Mouse (Mus musculus) heart, embryonic 16.5 days (tissue): ENCODE measurements around the gene Wasf2. TPM values are rescaled to one million over a fixed set of nuclear protein-coding genes. Genes with fewer than 3 reads are reported as not detected.

Experiments
- ATAC-seq: fragments of 200-750 bp; cut with Nextera tagmentation; replicated peaks from 2 replicates; pipeline ENCODE4 v1.8.0; 2017; ENCODE audit warnings: moderate number of reproducible peaks; ENCODE audit not compliant: insufficient read depth, low FRiP score; ENCODE audit errors: extremely low read depth
- H3K27ac ChIP-seq: fragments of 300-500 bp; sonication (generic); 2 replicates; pipeline ENCODE4 v1.5.1; 2014; ENCODE audit warnings: mild to moderate bottlenecking, low read length, control low read depth, moderate library complexity
- H3K27me3 ChIP-seq: fragments of 300-500 bp; sonication (generic); 2 replicates; pipeline ENCODE4 v1.6.1; 2014; ENCODE audit warnings: low read length, mixed read lengths; ENCODE audit not compliant: control insufficient read depth, insufficient read depth
- H3K36me3 ChIP-seq: fragments of 300-500 bp; sonication (generic); 2 replicates; pipeline ENCODE4 v1.6.1; 2014; ENCODE audit not compliant: control insufficient read depth, insufficient read depth
- H3K4me1 ChIP-seq: fragments of 300-500 bp; sonication (generic); 2 replicates; pipeline ENCODE4 v1.6.1; 2014; ENCODE audit warnings: low read length, mixed read lengths; ENCODE audit not compliant: control insufficient read depth, insufficient read depth
- H3K4me2 ChIP-seq: fragments of 300-500 bp; sonication (generic); 2 replicates; pipeline ENCODE4 v1.6.1; 2014; ENCODE audit warnings: low read depth, mild to moderate bottlenecking, control low read depth, low read length
- H3K4me3 ChIP-seq: fragments of 300-500 bp; sonication (generic); 2 replicates; pipeline ENCODE4 v1.5.1; 2014; ENCODE audit warnings: mild to moderate bottlenecking, control low read depth, low read length
- H3K9ac ChIP-seq: fragments of 300-500 bp; sonication (generic); 2 replicates; pipeline ENCODE4 v1.6.1; 2014; ENCODE audit warnings: low read length, control low read depth
- H3K9me3 ChIP-seq: fragments of 300-500 bp; sonication (generic); replicated peaks from 2 replicates; pipeline ENCODE4 v1.6.1; 2016; ENCODE audit warnings: low read length; ENCODE audit not compliant: control insufficient read depth
- WGBS: fragments of 180-500 bp; shearing (Covaris S2); extraction: QIAGEN DNeasy Blood & Tissue Kit; methylation state at CpG from one replicate; pipeline ENCODE4 v1.1.7; 2014; 5-methylcytosine and 5-hydroxymethylcytosine counted together
- polyA plus RNA-seq: library from polyadenylated mRNA; unstranded; fragments of >200 nt; fragmentation: Nextera tagmentation; extraction: Ambion mirVana; gene quantifications from 2 replicates; pipeline ENCODE4 v1.2.1, GENCODE M21; 2015

Wasf2 gene
- polyA plus RNA-seq, 1 experiment from 2014 or later = 45.0 TPM

GRCm38 (mm10) chr4:133204379-133204778 lies 74.1 kb downstream of the Wasf2 start:
- Histone ChIP-seq H3K9ac (peak overlapping the region; percentile 59), H3K4me3 (no peak overlapping the region), H3K36me3 (no peaks in the 10 kb centered on the region; the same call in 1 of the 2 replicates), H3K4me2 (peak overlapping the region; percentile 19), H3K27me3 (no peaks in the 10 kb centered on the region), H3K27ac (peak overlapping the region; percentile 59), H3K9me3 (no peaks in the 10 kb centered on the region), H3K4me1 (peaks cover 27% of the 10 kb centered on the region)
- peak; percentile 33; the same call in 1 of the 2 replicates for ATAC-seq
- WGBS = 31% methylated on average over 7 of the region's 7 CpGs

GRCm38 (mm10) chr4:133209366-133209765 lies 79.1 kb downstream of the Wasf2 start:
- Histone ChIP-seq H3K4me3 (no peak overlapping the region), H3K4me2 (no peak overlapping the region), H3K36me3 (no peaks in the 10 kb centered on the region), H3K4me1 (peaks cover 16% of the 10 kb centered on the region), H3K27me3 (peaks cover 12% of the 10 kb centered on the region), H3K9ac (no peak overlapping the region), H3K9me3 (no peaks in the 10 kb centered on the region), H3K27ac (no peak overlapping the region)
- 2% methylated on average over 11 of the region's 11 CpGs for WGBS
- ATAC-seq = no peak

DNA sequence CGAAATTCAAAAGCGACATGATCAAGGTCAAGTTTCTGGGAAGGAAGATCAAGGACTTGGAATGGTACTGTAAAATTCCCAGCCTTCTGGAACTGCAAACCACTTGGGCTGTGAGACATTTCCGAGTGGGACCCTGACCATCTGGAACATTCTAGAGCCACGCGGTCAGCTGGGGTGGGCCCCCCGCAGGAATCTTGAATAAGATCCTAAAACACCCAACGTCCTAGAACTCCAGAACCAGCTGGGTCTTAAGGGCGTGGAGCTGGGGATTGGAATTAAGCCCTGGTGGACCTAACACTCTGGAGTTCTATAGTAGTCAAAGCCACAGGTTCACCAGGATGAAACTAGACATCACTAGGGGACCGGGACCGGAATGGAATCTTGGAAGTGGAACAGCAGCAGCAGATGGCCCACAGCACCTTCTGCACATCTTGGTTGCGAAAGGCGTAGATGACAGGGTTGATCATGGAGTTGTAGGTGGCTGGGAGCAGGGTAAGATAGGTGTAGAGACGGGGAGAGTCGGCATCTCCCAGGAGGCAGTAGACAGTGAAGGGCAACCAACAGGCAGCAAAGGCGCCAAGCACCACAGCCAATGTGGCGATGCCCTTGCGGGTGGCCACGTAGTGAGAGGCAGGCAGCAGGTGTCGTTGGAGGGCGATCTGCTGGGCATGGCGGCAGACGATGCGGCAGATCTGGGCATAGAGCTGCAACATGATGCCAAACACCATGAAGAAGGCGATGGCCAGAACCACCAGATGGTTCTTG lies 79.9 kb downstream of the Wasf2 start:
- Histone ChIP-seq H3K27me3 (peaks cover 13% of the 10 kb centered on the region), H3K4me2 (no peak overlapping the region), H3K27ac (no peak overlapping the region), H3K36me3 (no peaks in the 10 kb centered on the region), H3K4me1 (peaks cover 11% of the 10 kb centered on the region), H3K4me3 (no peak overlapping the region), H3K9me3 (no peaks in the 10 kb centered on the region), H3K9ac (no peak overlapping the region)
- WGBS = 89% methylated on average over 24 of the region's 24 CpGs
- ATAC-seq = no peak

DNA sequence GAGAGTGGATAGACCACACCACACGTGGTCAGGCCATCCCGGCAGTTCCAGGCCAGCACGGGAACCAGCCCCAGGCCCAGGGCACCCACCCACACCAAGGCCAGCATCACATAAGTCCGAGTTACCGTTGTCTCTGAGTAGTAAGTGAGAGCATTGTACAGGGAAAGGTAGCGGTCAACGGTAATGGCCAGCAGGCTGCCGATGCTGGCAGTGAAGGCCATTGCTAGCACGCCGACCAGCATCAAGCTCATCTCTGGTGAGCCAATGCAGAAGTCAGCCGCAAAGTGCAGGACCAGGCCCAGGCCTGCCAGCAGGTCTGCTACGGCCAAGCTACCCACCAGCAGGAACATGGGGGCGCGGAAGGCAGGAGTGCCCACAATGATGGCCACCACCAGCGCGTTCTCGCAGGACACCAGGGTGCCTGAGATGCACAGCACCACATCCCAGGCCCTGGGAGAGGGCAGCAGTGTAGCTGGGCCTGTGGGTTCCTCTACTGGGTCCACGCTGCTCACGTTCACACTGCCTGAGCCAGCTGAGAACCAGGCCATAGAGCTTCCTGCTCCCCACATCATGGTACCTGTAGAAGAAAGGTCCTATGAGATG lies 80.6 kb downstream of the Wasf2 start:
- H3K4me3 ChIP-seq = no peak overlapping the region
- H3K9ac ChIP-seq = no peak overlapping the region
- no peaks in the 10 kb centered on the region for H3K36me3 ChIP-seq
- no peak for ATAC-seq
- 92% methylated on average over 19 of the region's 19 CpGs for WGBS
- H3K9me3 ChIP-seq = no peaks in the 10 kb centered on the region
- no peak overlapping the region for H3K27ac ChIP-seq
- peaks cover 11% of the 10 kb centered on the region for H3K4me1 ChIP-seq
- H3K27me3 ChIP-seq = peaks cover 13% of the 10 kb centered on the region
- no peak overlapping the region for H3K4me2 ChIP-seq

- no peaks in the 10 kb centered on the region for H3K36me3 ChIP-seq
- no peak within 1 kb of the TSS for H3K27ac ChIP-seq
- peaks cover 13% of the 10 kb centered on the region for H3K27me3 ChIP-seq
- peak; percentile 30 for ATAC-seq
- peak within 1 kb of the TSS; percentile 89 for H3K4me2 ChIP-seq
- WGBS = 2% methylated on average over 52 of the region's 52 CpGs
- no peaks in the 10 kb centered on the region for H3K9me3 ChIP-seq
- peak within 1 kb of the TSS; percentile 68 for H3K9ac ChIP-seq
- H3K4me1 ChIP-seq = peaks cover 11% of the 10 kb centered on the region
- peak within 1 kb of the TSS; percentile 70 for H3K4me3 ChIP-seq
Measured at GRCm38 (mm10) chr4:133211751-133212561, 81.7 kb downstream of the Wasf2 start, which contains the start of the genes Cd164l2 and Gpr3. TSS of gene Cd164l2 (plus strand) at chr4:133212131. TSS of gene Gpr3 (minus strand) at chr4:133212536.

GRCm38 (mm10) chr4:133212562-133213267 lies 82.4 kb downstream of the Wasf2 start:
- Histone ChIP-seq H3K4me1 (peaks cover 11% of the 10 kb centered on the region), H3K9ac (peak overlapping the region; percentile 68), H3K27me3 (peaks cover 13% of the 10 kb centered on the region), H3K9me3 (no peaks in the 10 kb centered on the region), H3K36me3 (no peaks in the 10 kb centered on the region), H3K4me2 (peak overlapping the region; percentile 89), H3K4me3 (peak overlapping the region; percentile 70), H3K27ac (no peak overlapping the region)
- ATAC-seq = peak; percentile 86
- 2% methylated on average over 44 of the region's 44 CpGs for WGBS

GRCm38 (mm10) chr4:133213268-133213590 lies 82.9 kb downstream of the Wasf2 start:
- peak overlapping the region; percentile 70; the same call in 1 of the 2 replicates for H3K4me3 ChIP-seq
- no peak for ATAC-seq
- H3K4me1 ChIP-seq = peaks cover 11% of the 10 kb centered on the region
- H3K27me3 ChIP-seq = peaks cover 15% of the 10 kb centered on the region
- no peak overlapping the region for H3K27ac ChIP-seq
- 4% methylated on average over 9 of the region's 9 CpGs for WGBS
- peak overlapping the region; percentile 89 for H3K4me2 ChIP-seq
- H3K36me3 ChIP-seq = no peaks in the 10 kb centered on the region
- no peaks in the 10 kb centered on the region for H3K9me3 ChIP-seq
- no peak overlapping the region for H3K9ac ChIP-seq

DNA sequence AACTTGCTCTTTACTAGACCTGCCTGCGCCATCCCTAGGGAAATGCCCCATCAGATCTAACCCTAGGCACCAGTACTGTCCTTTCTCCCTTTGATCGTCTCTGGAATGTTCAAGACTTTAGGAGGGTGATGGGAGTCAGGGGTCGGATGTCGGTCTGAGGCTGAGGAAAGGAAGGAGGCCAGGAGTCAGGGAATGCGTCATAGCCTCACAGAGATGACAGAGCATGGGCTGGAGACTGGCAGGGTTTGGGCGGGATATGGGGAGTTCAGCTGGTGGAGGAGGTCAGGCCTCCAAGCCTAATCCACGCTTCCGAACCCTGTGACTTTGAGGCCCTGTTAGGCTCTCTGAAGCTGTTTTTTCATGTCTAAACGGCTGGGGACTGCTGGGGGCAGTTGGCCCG lies 83.4 kb downstream of the Wasf2 start:
- no peaks in the 10 kb centered on the region for H3K9me3 ChIP-seq
- peaks cover 11% of the 10 kb centered on the region for H3K4me1 ChIP-seq
- WGBS = 20% methylated on average over 10 of the region's 10 CpGs
- no peak overlapping the region for H3K9ac ChIP-seq
- no peak overlapping the region for H3K27ac ChIP-seq
- no peaks in the 10 kb centered on the region for H3K36me3 ChIP-seq
- H3K4me3 ChIP-seq = no peak overlapping the region
- H3K4me2 ChIP-seq = no peak overlapping the region; the same call in 1 of the 2 replicates
- H3K27me3 ChIP-seq = peaks cover 15% of the 10 kb centered on the region
- ATAC-seq = no peak
